Mouse (Mus musculus): Measurements from ENCODE around the gene Plekhm3. TPM values are rescaled to one million over a fixed set of nuclear protein-coding genes. Genes with fewer than 3 reads are reported as not detected.

Gene Plekhm3
- total RNA-seq, 2 experiments from 2014 or later: 6.6 to 7.1 TPM

DNA sequence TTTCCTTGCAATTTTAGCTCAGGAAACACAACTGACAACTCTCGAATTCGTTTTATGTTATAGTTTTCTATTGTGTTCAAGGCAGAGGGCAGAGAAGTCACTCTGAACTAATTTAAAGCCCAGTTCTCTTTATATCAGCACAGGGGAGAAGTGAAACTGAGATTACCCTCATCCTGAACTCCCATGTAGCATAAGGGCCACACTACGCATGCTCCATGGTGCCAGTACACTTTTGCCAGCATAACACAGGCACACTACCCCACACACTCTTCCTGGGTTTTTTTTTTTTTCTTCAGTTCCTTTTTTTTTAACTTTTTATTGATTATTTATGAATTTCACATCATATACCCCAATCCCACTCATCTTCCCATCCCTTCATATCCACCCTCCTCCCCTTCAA lies 28.1 kb downstream of the Plekhm3 start:
- peak in 1 of 2 experiments; percentile 70 for DNase-seq

DNA sequence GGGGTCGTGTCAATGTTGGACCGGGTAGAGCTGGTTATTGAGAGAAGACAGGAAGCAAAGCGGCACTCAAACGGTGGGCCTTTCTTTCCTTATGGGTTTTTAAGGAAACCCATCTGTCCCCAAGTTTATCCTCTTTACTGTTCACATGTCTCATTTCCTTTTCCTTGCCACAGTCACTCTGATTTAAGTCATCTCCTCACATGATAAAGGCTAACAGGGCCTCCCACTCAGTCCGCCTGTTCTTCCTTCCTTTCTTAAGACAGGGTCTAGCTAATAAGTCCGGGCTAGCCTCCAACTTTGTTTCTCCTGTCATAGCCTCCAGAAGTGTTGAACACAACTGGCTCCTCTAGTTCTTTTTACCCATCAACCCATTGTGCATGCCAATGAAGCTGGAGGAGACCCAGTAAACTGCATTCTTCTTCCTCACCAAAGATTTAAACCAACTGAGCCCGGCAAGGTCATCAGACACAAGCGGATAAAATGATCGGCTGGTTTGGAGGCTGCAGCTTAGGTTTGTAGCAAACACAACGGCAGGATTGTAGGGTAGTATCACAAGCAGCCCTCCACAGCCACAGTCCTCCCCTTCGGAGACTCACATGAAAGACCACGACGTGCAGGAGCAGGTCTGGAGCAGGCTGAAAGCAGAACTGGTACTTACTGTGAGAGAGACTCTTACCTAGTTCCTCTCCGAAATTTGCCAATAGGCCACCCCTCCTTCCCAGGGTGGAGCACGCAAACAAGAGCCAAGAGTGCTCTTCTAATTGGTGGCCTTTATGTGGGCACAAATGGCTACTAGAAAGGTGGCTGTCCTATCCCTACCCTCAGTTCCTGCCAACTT lies 29.0 kb downstream of the Plekhm3 start:
- peak; percentile 33 to 51 for DNase-seq

DNA sequence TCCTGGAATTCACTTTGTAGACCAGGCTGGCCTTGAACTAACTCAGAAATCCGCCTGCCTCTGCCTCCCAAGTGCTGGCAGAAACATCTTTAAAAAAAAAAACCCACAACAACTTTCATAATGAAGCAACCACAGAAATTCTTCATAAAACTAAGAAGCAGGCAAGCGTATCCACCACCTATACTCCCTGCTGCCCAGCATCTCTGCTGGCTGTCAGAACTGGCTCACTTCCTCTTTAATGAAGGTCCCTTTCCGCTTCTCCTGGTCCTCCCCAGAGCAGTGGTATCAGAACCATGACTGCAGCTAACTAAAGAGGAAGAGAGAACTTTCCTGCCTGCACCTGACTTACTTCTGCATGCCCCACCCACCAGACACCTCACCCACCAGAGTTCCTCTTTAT lies 31.0 kb downstream of the Plekhm3 start:
- peak in 1 of 2 experiments; percentile 61 for DNase-seq

DNA sequence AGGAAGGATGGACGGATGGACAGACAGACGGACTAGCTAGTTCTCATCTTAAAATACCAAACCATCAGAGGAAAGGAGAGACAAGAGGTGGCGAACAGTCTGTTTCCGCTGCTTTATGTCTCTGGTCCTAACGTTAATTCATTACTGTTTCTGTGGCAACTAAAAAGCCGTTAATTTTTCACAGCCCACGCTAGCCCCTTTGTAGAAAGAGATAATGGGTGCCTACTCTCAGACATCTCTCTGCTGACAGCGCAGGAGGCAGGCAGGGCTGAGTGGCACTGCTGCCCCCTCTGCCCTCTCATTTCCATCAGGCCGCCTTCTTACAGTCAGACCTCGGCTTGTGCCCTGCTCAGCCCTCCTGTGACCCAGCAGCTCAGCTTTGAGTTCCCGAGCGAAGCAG lies 32.3 kb downstream of the Plekhm3 start:
- no peak for DNase-seq

DNA sequence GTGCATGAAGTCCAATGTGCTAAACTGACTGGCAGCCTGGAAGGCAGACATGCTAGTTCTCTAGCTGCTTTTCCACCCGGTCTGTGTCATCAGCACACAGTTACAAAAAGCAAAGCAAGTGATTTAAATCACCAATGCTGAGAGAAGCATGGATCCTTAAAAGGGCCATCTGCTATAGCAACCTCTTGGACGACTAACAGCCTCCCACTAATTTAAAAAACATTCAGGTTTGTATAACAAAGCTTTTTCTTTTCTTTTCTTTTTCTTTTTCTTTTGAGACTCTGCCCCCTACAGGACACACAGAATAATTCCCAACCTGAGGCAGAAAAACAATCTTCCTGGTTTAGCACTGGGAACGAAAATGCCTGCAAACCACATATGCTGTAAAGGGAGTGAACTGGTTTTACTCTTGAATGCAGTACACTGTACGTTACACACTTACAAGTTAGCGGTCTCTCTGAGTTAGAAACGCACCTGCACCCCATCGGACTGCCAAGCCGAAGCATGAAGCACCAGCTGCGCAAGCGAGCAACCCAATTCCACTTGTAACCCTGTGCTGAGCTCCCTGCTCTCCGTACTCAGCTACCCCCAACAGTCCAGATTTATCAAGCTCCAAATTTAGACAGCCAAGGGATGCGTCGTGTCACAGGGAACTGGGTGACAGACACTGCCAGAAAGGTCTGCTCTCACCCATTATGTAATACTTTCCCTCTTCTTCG lies 37.7 kb downstream of the Plekhm3 start:
- peak; percentile 60 to 81 for DNase-seq

DNA sequence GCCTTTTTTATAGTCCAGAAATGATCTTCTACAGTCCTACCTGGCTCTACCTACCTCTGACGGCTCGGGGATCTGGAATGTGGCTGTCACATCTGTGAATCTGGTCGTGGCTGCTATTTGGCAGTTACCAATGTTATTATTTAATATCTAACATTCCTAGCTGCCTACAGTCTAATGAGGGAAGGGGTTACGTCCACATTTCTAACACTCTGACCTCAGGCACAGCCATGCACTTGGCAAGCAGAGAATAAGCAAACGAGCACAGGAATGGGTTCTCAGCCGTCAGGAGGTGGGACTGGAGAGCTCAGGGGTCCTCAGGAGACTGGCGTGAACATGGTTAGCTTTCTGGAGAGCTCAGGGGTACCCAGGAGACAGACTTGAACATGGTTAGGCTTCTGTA lies 38.7 kb downstream of the Plekhm3 start:
- no peak for DNase-seq

DNA sequence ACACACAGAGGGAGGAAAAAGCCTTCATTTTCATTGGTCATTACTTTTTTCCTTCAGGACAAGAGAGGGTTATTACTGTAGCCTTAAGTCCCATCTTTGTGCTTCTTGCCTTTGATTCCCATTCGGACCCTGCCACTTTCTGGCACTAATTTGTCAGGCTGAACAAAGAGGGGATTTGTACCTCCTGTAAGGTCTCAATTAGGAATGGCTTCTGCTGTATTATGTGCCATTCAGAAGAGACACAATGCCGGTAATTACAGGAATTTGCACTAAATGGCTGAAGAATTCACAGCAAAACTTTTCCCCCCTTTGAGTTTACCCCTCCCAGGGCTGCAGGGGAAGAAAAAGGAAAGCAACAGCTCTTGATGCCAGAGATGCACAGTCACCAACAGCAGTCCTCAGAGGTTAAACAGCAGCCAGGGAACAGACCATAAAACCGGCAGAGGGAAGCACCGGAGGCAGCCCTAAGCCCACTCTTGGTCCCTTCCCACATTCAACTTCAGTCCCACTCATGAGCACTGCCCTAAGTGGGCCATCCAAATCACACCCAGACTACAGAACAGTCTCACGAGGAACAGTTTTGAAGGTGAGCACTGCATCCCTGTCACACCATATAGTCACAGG lies 39.6 kb downstream of the Plekhm3 start:
- no peak for DNase-seq

DNA sequence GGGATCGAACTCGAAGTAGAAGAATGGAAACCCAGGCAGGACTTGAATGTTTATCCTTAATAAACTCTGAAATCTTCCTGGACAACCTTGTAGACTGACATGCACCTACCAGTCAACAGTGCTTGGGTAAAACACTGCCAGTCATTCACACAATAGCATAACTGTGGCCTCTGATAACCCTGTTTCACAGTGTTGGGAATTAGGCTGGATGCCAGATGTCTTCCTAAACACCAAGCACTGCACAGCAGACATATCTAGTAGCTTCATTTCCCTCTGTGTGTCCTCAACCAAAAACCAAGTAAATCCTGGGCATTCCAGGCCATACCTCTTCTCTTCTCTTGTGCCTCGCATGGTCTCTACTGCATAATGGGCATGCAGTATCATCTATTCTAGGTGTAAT lies 42.3 kb downstream of the Plekhm3 start:
- DNase-seq: no peak

DNA sequence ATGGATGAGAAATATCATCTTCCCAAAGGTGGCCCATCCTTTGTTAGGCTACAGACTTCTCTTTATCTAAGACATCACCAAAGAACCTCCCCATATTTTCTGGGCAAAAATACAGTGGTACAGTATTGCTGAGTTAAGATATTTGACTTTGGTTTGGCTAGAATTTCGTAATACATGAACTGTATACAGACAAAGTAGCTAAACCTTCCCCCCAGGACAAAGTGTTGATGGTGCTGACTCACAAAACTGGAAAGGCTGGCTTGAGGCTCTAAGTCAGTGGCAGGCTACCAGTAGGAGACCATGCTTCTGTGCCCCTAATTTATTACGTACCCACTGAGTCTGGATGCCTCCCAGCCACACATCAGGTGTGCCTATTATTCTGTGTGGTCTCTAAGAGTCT lies 48.9 kb downstream of the Plekhm3 start:
- no peak for DNase-seq

DNA sequence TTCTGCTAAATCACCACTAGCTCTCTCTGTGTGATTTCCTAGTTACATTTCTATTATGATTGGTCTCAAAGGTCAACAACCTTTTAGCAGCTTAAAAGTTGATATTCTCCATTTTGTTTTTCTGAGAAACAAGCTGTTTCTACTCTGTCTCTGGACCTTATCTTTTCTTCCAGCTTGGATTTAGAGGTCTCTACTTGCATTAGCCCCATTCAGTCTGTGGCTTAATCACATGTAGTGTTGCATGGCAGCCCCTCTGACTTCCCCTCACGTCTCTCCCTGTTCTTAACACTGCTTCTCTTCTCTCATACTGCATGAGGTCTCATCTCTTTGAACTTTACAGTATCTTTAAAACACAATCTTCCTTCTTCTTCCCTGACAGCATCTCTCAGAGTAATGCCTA lies 50.4 kb downstream of the Plekhm3 start:
- DNase-seq: no peak

DNA sequence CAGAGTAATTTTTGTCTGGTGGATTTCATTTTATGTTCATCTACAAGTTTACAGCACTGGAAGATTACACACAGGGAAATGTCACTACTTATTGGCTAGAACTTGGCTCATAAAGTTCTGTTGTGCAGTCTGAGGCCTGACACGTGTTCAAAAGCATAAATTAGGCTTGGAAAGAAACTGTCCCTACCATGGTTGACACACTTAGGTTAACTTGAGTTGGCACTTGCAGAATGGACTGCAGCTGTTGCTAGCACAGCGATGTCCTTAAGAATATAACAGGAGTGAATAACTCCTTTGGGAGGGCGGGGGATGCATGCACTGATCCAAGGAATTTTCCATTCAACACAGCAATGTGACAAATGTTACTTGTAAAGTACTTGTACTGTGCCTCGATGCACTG lies 53.2 kb downstream of the Plekhm3 start:
- no peak for DNase-seq

DNA sequence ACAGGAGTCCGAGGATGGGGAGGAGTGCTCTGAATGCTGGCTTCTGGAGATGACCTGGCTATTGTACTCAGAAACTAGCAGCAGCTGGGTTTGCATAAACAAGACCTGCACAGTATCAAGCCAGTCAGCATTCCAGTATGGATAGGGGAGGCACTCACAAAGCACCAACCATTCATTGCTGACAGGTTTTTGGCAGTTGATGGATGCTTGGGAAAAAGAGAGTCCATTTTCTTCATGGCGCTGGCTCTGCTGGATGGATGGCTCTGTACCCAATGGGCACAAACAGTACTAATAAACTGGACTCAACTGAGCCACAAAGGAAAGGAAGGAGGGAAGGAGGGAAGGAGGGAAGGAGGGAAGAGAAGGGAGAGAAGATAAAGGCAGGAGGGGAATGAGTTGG lies 53.8 kb downstream of the Plekhm3 start:
- no peak for DNase-seq

DNA sequence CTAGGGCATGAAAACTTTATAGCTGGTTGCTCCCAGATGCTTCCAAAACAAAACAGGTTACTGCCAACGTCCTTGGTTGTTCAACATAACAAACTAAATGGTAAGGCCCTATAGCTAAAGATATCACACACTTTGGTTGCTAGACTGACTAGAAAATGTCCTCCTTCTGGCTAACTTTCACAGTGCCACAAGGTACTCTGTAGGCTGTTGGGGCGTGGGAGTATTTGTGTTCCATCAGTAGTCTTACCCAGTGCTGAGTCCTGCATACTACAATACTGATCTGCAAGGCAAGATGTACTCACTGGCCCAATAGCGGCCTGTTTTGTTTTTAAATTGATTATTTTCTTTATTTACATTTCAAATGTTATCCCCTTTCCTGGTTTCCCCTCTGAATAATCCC lies 56.9 kb downstream of the Plekhm3 start:
- no peak for DNase-seq

DNA sequence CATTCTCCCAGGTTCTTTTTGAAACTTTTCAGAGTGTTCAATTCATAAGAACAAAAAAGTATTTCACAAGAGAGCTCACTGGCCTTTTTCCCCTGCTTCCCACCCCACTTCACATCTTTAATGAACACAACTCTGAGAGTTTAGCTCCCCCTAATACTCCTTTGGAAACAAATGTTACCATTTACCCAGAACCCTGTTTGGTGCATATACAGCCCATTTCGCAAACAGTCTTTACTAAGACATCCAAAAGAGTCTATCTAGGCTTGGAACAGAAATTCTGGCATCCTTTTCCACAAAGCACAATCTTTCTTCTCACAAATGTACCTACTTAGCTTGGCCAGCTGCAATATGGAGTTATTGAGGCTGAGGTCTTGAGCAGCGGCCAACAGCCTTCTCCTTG lies 59.1 kb downstream of the Plekhm3 start:
- DNase-seq: no peak

DNA sequence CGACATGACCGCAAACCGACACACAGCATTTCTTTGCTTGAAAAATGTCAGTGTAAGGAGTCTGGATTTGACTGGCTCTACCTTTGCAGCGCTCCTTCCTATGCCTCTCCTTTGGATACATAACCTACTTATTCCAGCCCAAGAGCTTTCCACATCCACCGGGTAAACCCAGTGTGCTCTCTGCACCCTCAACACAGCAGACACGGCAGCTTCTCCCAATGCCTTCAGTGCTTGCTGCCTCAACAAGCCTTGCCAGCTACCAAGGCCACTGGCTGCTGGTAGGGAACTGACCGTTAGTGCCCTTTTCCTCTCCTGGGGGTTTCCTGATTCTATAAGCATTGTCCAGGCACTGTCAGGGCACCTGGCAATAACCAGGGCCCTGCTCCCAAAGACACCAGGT lies 62.8 kb downstream of the Plekhm3 start:
- DNase-seq: no peak

DNA sequence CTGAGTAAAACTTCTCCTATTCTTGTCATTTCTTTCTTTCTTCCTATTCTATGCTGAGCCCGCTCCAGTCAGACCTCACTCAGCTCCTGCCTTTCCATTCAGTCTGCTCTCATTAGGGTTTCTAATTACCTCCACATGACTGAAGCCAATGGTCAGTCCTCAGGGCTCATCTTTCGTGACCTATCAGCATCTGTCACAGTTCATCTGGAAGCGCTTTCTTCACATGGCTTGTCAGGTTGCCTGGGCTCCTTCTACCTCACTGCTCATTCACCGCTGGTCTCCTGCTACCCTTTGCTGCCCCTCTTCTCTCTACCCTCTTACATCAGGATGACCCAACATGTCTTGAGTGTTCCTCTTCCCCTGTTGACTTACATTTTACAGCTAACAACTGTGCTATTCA lies 65.3 kb downstream of the Plekhm3 start:
- no peak for DNase-seq

DNA sequence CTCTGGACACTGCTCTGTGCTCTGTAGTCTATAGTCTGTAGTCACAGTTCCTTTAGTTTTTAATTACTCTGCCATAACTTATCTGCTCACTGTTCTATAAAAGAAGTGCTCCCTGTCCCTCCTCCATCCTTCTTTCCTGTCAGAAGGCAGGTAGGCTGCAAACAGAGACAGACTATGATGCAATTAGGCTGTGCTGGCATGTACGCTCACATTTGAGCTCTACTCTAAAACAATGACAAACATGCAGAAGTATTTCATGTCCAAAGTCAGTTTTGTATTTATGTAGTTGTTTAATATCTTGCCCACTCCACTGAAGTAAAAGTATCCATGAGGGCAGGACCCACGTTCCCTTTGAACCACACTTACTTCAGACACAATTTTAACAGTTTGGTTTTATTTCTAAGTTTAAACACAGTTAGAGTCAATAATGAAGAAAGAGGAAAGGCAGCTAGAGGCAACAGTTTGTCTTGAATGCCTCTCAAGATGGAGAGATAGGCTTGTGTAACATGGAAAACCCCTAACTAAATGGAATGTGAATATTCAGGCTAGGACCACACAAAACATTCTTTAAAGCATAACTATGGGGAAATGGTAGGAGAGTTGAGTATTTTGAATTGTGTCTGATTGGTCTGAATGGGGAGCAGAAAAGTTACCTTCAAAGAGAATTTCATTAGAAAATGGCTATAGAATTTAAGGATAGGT lies 69.0 kb downstream of the Plekhm3 start:
- DNase-seq: no peak

DNA sequence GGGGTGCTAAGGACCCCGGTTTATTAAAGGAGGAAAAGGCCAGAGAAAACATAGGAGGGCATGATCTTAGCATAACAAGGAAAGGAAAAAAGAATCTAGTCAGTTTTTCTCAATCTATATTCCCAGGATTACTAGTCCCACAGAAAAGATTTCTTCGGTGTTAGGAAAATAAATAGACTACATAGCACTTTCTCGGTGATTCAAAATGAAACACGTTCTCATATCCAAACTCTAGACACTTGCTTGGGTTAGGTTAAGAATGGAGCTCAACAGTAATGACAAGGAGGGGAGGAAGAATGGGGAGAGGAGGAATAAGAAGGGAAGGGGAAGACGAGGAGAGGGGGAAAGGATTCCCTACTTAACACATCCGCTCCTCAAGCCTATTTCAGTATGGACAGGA lies 69.9 kb downstream of the Plekhm3 start:
- no peak for DNase-seq

DNA sequence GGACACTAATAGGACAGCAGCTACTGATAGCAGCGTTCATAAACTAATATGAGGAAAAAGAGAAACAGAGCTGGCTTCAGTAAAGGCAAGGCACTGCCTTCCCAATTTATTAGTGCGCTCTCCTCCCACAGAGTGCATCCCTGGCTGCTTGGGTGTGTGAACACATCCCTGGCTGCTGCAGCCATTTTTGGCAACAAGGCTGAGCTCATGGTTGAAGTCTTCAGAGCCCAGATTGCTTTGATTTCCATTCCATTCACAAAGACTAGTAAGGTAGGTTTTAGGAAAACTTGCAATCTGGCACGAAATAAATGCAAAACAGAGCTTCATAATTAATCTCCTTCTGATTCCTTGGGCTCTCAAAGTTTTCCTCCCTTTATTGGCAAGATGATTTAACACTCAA lies 71.3 kb downstream of the Plekhm3 start:
- DNase-seq: no peak

DNA sequence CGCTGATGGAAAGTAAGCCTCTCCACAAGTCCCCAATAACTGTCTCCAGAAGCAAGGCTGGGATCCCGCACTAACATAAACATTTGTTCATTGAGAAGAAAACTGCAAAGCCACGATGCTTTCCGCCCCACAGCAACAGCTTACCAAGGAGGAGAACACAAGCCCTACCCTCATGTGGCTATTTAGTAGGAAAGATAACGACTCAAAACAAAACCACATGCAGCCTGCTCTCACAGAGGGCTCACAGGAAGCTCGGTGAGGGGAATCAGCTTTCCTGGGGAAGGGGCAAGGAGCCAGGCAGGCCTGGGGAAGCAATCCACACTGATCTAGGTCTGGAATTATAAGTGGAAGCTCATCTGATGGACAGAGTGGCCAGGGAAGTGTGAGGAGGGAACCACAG lies 72.6 kb downstream of the Plekhm3 start:
- DNase-seq: no peak

DNA sequence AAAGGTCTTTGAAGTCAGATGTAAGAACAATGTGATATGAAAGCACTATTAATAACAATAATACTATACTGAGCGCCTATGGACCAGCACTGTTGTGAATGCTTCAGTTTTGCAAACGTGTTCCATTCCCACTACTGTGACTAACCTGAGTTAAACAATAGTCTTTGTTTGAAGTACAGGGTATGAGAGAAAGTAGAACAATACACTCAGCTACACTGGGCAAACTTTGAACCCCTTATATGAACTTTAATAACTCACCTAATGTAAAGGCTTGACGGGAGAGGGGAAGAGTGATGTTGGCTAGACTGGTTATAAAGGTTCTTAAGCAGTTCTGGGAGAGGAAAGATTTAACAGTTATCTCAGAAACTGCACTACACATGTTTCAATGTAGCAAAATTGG lies 76.0 kb downstream of the Plekhm3 start:
- no peak for DNase-seq

DNA sequence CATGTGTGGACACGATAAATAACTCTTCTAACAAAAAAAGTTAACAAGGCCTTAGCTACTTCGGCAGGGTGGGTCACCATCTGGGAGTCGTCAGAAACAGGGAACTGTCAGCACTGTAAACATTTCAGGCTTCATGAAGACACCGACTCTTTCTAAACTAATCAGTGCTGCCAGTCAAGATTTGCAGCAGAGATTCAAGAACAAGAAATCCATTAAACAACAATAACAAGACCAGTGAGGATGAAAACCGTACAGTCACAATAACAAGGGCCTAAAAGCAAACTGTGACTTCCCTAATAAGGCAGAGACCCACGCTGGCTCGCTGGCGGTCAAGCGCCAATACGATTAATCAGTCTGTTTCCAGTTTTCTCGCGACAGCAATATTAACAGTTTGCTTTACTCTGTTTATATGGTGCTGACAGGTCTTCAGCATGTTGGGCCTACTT lies 77.8 kb downstream of the Plekhm3 start:
- DNase-seq: no peak

DNA sequence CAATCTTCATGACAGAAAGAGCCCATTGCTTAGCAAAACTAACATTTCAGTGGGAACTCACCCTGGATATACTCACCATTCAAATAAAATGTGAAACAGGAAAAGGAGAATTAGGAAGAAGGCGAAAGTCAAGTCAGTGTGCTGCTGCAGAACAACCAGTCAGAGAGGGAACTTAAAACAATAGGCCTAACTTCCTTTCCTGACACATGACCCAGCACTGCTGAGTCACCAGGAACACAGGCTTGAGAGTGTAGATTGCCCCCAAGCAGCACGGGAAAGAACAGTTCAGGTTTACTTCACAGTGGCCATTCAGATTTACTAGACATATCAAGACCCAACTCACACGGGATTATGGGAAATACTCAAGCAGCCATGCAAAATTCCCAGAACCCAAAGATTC lies 80.3 kb downstream of the Plekhm3 start:
- peak; percentile 49 to 73 for DNase-seq
